Mouse (Mus musculus) small intestine, adult 2 months (tissue): ENCODE measurements around the gene Xxylt1. TPM values are rescaled to one million over a fixed set of nuclear protein-coding genes. Genes with fewer than 3 reads are reported as not detected.

Experiments
- H3K27ac ChIP-seq: fragments of 200-500 bp; 2 replicates; pipeline ENCODE4 v1.5.1; 2012; ENCODE audit warnings: low read depth, low read length, control low read depth, inconsistent platforms; ENCODE audit not compliant: insufficient read depth
- H3K27me3 ChIP-seq: fragments of 200-500 bp; 2 replicates; pipeline ENCODE4 v1.6.1; 2012; ENCODE audit warnings: mild to moderate bottlenecking, moderate library complexity, low read length, inconsistent platforms; ENCODE audit not compliant: control insufficient read depth, insufficient read depth
- H3K36me3 ChIP-seq: fragments of 200-500 bp; 2 replicates; pipeline ENCODE4 v1.6.1; 2012; ENCODE audit warnings: mild to moderate bottlenecking, low read length, control low read depth, inconsistent platforms; ENCODE audit not compliant: control insufficient read depth, insufficient read depth
- H3K4me1 ChIP-seq: fragments of 200-500 bp; 2 replicates; pipeline ENCODE4 v1.6.1; 2012; ENCODE audit warnings: low read length, inconsistent platforms, mixed read lengths; ENCODE audit not compliant: control insufficient read depth, insufficient read depth, insufficient read length
- H3K4me3 ChIP-seq: fragments of 200-500 bp; 2 replicates; pipeline ENCODE4 v1.5.1; 2012; ENCODE audit warnings: low read depth, mild to moderate bottlenecking, control low read depth, inconsistent platforms, low read length, moderate library complexity
- CTCF ChIP-seq: fragments of 200-500 bp; IDR thresholded peaks from 2 replicates; pipeline ENCODE4 v1.5.1; 2012; ENCODE audit warnings: low read depth, mild to moderate bottlenecking, control low read depth, inconsistent platforms, low read length, moderate library complexity, mixed read lengths; ENCODE audit not compliant: insufficient replicate concordance, insufficient read length; ENCODE audit errors: extremely low read depth
- POLR2A ChIP-seq: fragments of 200-500 bp; IDR thresholded peaks from 2 replicates; pipeline ENCODE4 v1.6.1; 2012; ENCODE audit warnings: low read depth, mild to moderate bottlenecking, control low read depth, inconsistent platforms, low read length, moderate library complexity
- WGBS: fragments of 180-500 bp; shearing (Covaris S2); methylation state at CpG from one replicate; pipeline ENCODE4 v1.1.7; 2018; 5-methylcytosine and 5-hydroxymethylcytosine counted together
- polyA plus RNA-seq: library from polyadenylated mRNA; depleted of rRNA; stranded (reverse); fragments of >200 nt; gene quantifications from 2 replicates; pipeline ENCODE4 v1.2.3, GENCODE M21; 2012

The Xxylt1 gene
- polyA plus RNA-seq, 1 experiment: 7.6 TPM

DNA sequence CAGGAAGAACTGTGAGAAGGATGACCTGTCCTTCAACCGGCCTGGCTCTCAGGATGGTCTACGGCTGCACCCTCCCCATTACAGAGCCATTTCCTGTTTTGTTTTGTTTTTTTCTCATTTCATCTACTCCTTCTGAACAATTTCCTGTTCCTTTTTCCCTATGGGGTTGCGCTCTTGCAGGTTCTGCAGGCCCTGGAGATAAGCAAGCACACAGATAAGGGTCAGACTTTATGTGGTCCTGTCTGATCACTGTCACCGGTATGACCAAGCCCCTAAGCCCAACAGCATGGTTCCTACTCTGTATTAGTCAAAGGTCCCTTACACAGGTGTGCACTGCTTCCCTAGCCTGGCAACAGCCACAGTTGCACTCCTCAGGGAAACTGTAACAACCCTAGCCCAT, 56.2 kb downstream of the Xxylt1 start:
- Histone ChIP-seq H3K27me3 (no peaks in the 10 kb centered on the region), H3K4me1 (peaks cover 2% of the 10 kb centered on the region; the same call in 1 of the 2 replicates), H3K36me3 (no peaks in the 10 kb centered on the region), H3K4me3 (no peak overlapping the region), H3K27ac (no peak overlapping the region)
- TF ChIP-seq POLR2A: no peak
- TF ChIP-seq CTCF: no peak
- WGBS: 59% methylated on average over 4 of the region's 4 CpGs

DNA sequence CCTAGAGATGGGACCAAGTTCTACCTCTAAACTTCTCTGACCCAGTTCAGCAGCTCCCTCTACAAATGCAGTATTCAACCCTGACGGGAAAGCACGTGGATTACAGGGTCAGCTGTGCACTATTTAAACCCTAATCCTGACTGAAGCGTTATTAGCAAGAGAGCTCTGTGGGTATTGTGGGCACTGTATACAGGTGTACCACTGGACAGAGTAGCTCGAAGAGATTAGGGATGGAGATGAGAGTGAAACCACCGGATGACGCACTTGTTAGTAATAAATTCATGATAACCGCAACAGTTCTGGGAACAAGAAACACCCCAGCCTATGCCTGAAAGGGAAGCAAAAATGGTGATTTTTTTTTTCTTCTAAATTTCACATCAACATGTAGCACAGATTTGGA, 57.0 kb downstream of the Xxylt1 start:
- no peaks in the 10 kb centered on the region for H3K36me3 ChIP-seq
- H3K4me3 ChIP-seq: no peak overlapping the region
- no peaks in the 10 kb centered on the region for H3K27me3 ChIP-seq
- TF ChIP-seq CTCF (no peak), POLR2A (no peak)
- peaks cover 2% of the 10 kb centered on the region; the same call in 1 of the 2 replicates for H3K4me1 ChIP-seq
- 86% methylated on average over 7 of the region's 7 CpGs for WGBS
- H3K27ac ChIP-seq: no peak overlapping the region

DNA sequence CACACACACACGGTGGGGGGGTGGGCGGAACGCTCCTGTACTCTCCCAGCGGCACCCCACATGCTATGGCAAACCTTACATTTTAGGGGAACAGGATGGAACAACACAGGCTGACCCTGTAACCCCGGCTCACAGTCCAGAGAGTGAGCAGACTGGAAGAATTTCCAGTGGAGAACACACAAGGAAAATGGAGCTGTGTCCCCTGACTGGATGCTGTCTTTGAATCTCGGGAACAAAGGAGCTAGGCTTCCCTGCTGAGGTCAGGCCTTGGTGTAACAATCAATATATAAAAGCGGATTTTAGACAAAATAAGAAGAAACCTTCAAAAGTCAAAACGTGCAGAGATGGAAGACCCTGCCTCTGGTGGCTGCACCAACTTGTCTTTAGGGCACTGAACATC, 57.4 kb downstream of the Xxylt1 start:
- no peak overlapping the region for H3K27ac ChIP-seq
- no peaks in the 10 kb centered on the region for H3K27me3 ChIP-seq
- no peak for TF ChIP-seq POLR2A
- TF ChIP-seq CTCF: no peak
- no peak overlapping the region for H3K4me3 ChIP-seq
- H3K4me1 ChIP-seq: peaks cover 2% of the 10 kb centered on the region; the same call in 1 of the 2 replicates
- no peaks in the 10 kb centered on the region for H3K36me3 ChIP-seq
- WGBS: 91% methylated on average over 8 of the region's 8 CpGs

DNA sequence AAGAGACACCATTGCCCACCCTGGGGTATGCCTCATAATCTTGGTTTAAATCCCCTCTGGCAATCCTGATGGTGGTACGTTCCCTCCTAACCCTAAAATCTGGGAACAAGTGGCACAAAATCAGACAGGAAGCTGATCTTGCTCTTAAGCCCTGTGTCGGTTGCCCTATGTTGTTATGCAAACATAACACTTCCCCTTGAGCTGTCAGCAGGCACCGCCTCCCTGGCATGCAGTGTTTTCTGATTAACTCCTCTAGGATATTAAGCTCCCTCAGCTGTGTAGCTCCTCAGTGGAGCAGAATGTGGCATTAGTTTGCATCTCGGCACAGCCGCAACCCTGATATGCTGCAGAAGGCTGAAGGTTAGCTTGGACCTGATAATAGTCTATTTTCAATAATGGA, 58.9 kb downstream of the Xxylt1 start:
- Histone ChIP-seq H3K4me3 (no peak overlapping the region), H3K27me3 (no peaks in the 10 kb centered on the region), H3K27ac (no peak overlapping the region), H3K36me3 (no peaks in the 10 kb centered on the region), H3K4me1 (peaks cover 2% of the 10 kb centered on the region; the same call in 1 of the 2 replicates)
- TF ChIP-seq POLR2A (no peak), CTCF (no peak)
- 41% methylated on average over 5 of the region's 5 CpGs for WGBS

- 82% methylated on average over 3 of the region's 3 CpGs for whole genome bisulfite sequencing
- Histone ChIP-seq H3K4me1 (no peaks in the 10 kb centered on the region; the same call in 1 of the 2 replicates), H3K36me3 (no peaks in the 10 kb centered on the region), H3K27me3 (no peaks in the 10 kb centered on the region), H3K27ac (no peak overlapping the region), H3K4me3 (no peak overlapping the region)
- TF ChIP-seq POLR2A (no peak), CTCF (no peak)
Measured at GRCm38 (mm10) chr16:31019514-31019913, 61.7 kb downstream of the Xxylt1 start.

GRCm38 (mm10) chr16:31017687-31018413, 63.4 kb downstream of the Xxylt1 start:
- no peak for TF ChIP-seq POLR2A
- no peak for TF ChIP-seq CTCF
- no peak overlapping the region for H3K4me3 ChIP-seq
- H3K27me3 ChIP-seq: no peaks in the 10 kb centered on the region
- no peaks in the 10 kb centered on the region for H3K36me3 ChIP-seq
- WGBS: 94% methylated on average over 10 of the region's 10 CpGs
- H3K4me1 ChIP-seq: no peaks in the 10 kb centered on the region; the same call in 1 of the 2 replicates
- no peak overlapping the region for H3K27ac ChIP-seq

GRCm38 (mm10) chr16:31016669-31017068, 64.6 kb downstream of the Xxylt1 start:
- no peak overlapping the region for H3K4me3 ChIP-seq
- no peaks in the 10 kb centered on the region for H3K36me3 ChIP-seq
- 90% methylated on average over 2 of the region's 2 CpGs for WGBS
- no peak overlapping the region for H3K27ac ChIP-seq
- TF ChIP-seq POLR2A (no peak), CTCF (no peak)
- no peaks in the 10 kb centered on the region; the same call in 1 of the 2 replicates for H3K4me1 ChIP-seq
- H3K27me3 ChIP-seq: no peaks in the 10 kb centered on the region
